In genomic region chr4:53263776-53264175, GRCm38 (mm10) we compare ENCODE assay signal across 10 mouse cellular contexts.
A peak's percentile ranks its signal among the peaks of the same experiment; 100 is the strongest.
DNase-seq lines count a peak whose midpoint lies in the region; ATAC-seq and TF ChIP-seq lines count a peak whose summit lies in the region.
"Had no signal": no experiment of that assay in that cellular context is flagged by ENCODE, and none has a peak within 500 bp of the region (broad histone marks: within the 10 kb centered on the region; RNA-seq: fewer than 3 reads in every experiment).

No protein-coding gene starts in this region.

- no peak overlapping the region for H3K9ac ChIP-seq in hindbrain, embryonic 12.5 days

- H3K27ac ChIP-seq in gastrocnemius, adult 2 months = peak overlapping the region; percentile 67
- H3K27ac ChIP-seq in hindbrain, embryonic 12.5 days = no peak overlapping the region

- ATAC-seq in hindbrain, embryonic 12.5 days (ENCODE audit: low FRiP score) = peak; percentile 64; the same call in 1 of the 2 replicates
- ATAC-seq: Patski had no signal

- no peak overlapping the region for H3K4me2 ChIP-seq in hindbrain, embryonic 12.5 days (replicated peaks)

- H3K9me3 ChIP-seq in hindbrain, embryonic 12.5 days (replicated peaks) = no peaks in the 10 kb centered on the region

- no peaks in the 10 kb centered on the region for H3K36me3 ChIP-seq in hindbrain, embryonic 12.5 days

- DNase-seq in adipocyte (ENCODE audit: low spot score) = peak; percentile 91
- DNase-seq in cerebellum, adult 9-10 months = peak; percentile 67
- peak; percentile 95 for DNase-seq in gastrocnemius, adult 2 months
- DNase-seq in layer of hippocampus, adult 9-10 months (ENCODE audit: low spot score) = peak; percentile 29
- DNase-seq in lung, postnatal 25 days (ENCODE audit: low spot score) = peak; percentile 88
- DNase-seq in right cerebral cortex, postnatal 4 days = peak; percentile 72
- DNase-seq in thymus, postnatal 4 days = no peak

- intact Hi-C loops in gastrocnemius, adult 2 months (cut with DNase I) = loop anchor here (2.0 to 5.0 kb wide), 3 partner anchors 45 to 146 kb away; partner anchors contain the start of gene Abca1

- no peaks in the 10 kb centered on the region for H3K27me3 ChIP-seq in hindbrain, embryonic 12.5 days
- H3K27me3 ChIP-seq: Patski had no signal

- WGBS in hindbrain, embryonic 12.5 days = 54% methylated on average over 13 of the region's 13 CpGs

- peak; percentile 50 for TF ChIP-seq CTCF in gastrocnemius, adult 2 months (IDR thresholded peaks at IDR 0.05)

- H3K4me3 ChIP-seq in gastrocnemius, adult 2 months = peak overlapping the region; percentile 23; the same call in 1 of the 2 replicates
- H3K4me3 ChIP-seq in hindbrain, embryonic 12.5 days = no peak overlapping the region
- H3K4me3 ChIP-seq: megakaryocyte, embryonic 14.5 days had no signal

- H3K4me1 ChIP-seq in hindbrain, embryonic 12.5 days = peaks cover 8% of the 10 kb centered on the region
- H3K4me1 ChIP-seq: megakaryocyte, embryonic 14.5 days had no signal
